Mouse (Mus musculus): ENCODE results near the gene Phrf1. TPM values are rescaled to one million over a fixed set of nuclear protein-coding genes. Genes with fewer than 3 reads are reported as not detected.
"Not testable (repeated sequence)": the region's sequence is repeated elsewhere in the genome, so short reads cannot be mapped to it uniquely, and the experiment has no call there.

Phrf1 gene
- polyA plus RNA-seq, 1 experiment from 2014 or later = 32.6 TPM

GRCm38 (mm10) chr7:141221249-141222125 is 7.1 kb upstream of the Phrf1 start:
- WGBS (ENCODE audit: insufficient replicate concordance) = 9% methylated on average over 44 of the region's 44 CpGs
- Histone ChIP-seq H3K27ac (peak overlapping the region; percentile 89), H3K4me3 (replicated peaks) (peak overlapping the region; percentile 78), H3K27me3 (no peaks in the 10 kb centered on the region), H3K36me3 (peaks cover 31% of the 10 kb centered on the region), H3K4me1 (replicated peaks) (peaks cover 65% of the 10 kb centered on the region), H3K9ac (peak overlapping the region; percentile 95), H3K4me2 (peak overlapping the region; percentile 99), H3K9me3 (replicated peaks) (no peaks in the 10 kb centered on the region; the same call in 1 of the 2 replicates)
- DNase-seq (peak; percentile 100), ATAC-seq (ENCODE audit: low read depth) (peak; percentile 96)

GRCm38 (mm10) chr7:141222126-141222467 is 6.5 kb upstream of the Phrf1 start:
- Histone ChIP-seq H3K36me3 (peaks cover 30% of the 10 kb centered on the region), H3K4me2 (peak overlapping the region; percentile 99), H3K9me3 (replicated peaks) (no peaks in the 10 kb centered on the region; the same call in 1 of the 2 replicates), H3K27ac (peak overlapping the region; percentile 88), H3K9ac (peak overlapping the region; percentile 74), H3K4me1 (replicated peaks) (peaks cover 59% of the 10 kb centered on the region), H3K27me3 (no peaks in the 10 kb centered on the region), H3K4me3 (replicated peaks) (peak overlapping the region; percentile 50)
- WGBS (ENCODE audit: insufficient replicate concordance) = 14% methylated on average over 8 of the region's 8 CpGs
- ATAC-seq (ENCODE audit: low read depth) (no peak), DNase-seq (no peak)

DNA sequence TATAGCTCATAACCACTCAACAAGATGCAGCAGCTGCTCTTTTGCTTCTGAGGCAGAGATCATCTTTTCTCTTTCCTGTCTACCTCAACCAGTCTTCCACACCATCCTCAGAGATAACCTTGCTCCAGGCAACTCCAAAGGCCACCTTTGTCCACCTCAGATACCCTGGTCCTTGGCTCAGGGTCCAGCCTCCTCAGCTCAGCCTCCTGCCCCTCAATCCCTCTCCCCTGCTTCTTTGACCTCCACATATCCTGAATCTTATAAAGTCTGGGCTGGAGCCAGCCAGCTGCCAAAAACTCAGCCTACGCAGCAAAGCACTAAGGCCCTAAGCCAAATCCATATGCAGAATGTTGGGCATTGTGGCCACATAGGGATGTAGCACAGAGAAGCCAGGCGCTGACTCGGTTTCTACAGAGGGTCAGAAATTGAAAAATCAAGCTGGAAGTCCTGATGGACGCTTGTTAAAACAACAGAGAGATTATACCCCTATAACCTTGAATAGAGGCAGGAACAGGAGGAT is 5.8 kb upstream of the Phrf1 start:
- H3K4me2 ChIP-seq = peak overlapping the region; percentile 99
- WGBS (ENCODE audit: insufficient replicate concordance) = 86% methylated on average over 4 of the region's 4 CpGs
- no peaks in the 10 kb centered on the region for H3K27me3 ChIP-seq
- peaks cover 24% of the 10 kb centered on the region for H3K36me3 ChIP-seq
- H3K4me3 ChIP-seq (replicated peaks) = peak overlapping the region; percentile 50
- no peaks in the 10 kb centered on the region; the same call in 1 of the 2 replicates for H3K9me3 ChIP-seq (replicated peaks)
- H3K9ac ChIP-seq = peak overlapping the region; percentile 74
- H3K4me1 ChIP-seq (replicated peaks) = peaks cover 54% of the 10 kb centered on the region
- peak overlapping the region; percentile 88 for H3K27ac ChIP-seq
- ATAC-seq (ENCODE audit: low read depth) (no peak), DNase-seq (no peak)

DNA sequence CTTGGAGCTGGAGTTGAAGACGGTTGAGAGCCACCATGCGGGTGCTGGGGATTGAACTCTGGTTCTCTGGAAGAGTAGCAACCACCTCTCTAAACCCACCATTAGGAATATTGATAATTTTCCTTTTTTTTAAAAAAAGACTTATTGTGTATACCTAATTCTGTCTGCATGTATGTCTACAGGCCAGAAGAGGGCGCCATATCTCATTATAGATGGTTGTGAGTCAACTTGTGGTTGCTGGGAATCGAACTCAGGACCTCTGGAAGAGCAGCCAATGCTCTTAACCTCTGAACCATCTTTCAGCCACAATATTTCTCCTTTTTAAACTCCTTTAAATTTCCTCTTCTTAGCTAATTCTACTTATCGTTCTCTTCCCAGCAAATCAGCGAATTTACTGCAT is 2.0 kb upstream of the Phrf1 start:
- H3K4me1 ChIP-seq (replicated peaks) = peaks cover 41% of the 10 kb centered on the region
- DNase-seq (no peak), ATAC-seq (ENCODE audit: low read depth) (no peak)
- no peaks in the 10 kb centered on the region; the same call in 1 of the 2 replicates for H3K9me3 ChIP-seq (replicated peaks)
- H3K27me3 ChIP-seq = no peaks in the 10 kb centered on the region
- H3K4me2 ChIP-seq = no peak overlapping the region
- H3K4me3 ChIP-seq (replicated peaks) = no peak overlapping the region
- 81% methylated on average over 6 of the region's 6 CpGs for WGBS (ENCODE audit: insufficient replicate concordance)
- no peak overlapping the region for H3K27ac ChIP-seq
- H3K36me3 ChIP-seq = peaks cover 13% of the 10 kb centered on the region
- H3K9ac ChIP-seq = no peak overlapping the region

DNA sequence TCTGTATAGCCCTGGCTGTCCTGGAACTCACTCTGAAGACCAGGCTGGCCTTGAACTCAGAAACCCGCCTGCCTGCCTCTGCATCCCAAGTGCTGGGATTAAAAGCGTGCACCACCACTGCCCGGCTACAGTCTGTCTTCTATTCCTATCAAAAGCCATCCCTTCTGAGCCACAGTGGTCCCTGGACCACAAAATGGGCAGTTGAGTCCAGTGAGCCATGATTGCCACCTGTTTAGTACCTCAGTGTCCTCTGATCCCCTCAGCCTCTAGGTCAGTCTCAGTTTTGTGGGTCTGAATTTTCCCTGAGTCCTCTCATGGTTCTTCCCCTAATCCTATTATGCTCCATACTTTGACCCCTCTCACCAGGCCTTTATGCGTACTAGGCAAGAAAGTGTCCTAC is 788 bp upstream of the Phrf1 start:
- WGBS (ENCODE audit: insufficient replicate concordance) = 77% methylated on average over 4 of the region's 4 CpGs
- H3K9ac ChIP-seq = peak overlapping the region; percentile 54; the same call in 1 of the 2 replicates
- peaks cover 26% of the 10 kb centered on the region for H3K36me3 ChIP-seq
- H3K4me1 ChIP-seq (replicated peaks) = peaks cover 38% of the 10 kb centered on the region
- peak overlapping the region; percentile 31 for H3K4me2 ChIP-seq
- no peaks in the 10 kb centered on the region; the same call in 1 of the 2 replicates for H3K9me3 ChIP-seq (replicated peaks)
- DNase-seq = no peak
- H3K4me3 ChIP-seq (replicated peaks) = 0 out of 2 replicates have a peak overlapping the region, but pooled peaks have one; percentile 97
- H3K27me3 ChIP-seq = no peaks in the 10 kb centered on the region
- H3K27ac ChIP-seq = peak overlapping the region; percentile 67
- ATAC-seq (ENCODE audit: low read depth) = no peak; the same call in 1 of the 2 replicates

DNA sequence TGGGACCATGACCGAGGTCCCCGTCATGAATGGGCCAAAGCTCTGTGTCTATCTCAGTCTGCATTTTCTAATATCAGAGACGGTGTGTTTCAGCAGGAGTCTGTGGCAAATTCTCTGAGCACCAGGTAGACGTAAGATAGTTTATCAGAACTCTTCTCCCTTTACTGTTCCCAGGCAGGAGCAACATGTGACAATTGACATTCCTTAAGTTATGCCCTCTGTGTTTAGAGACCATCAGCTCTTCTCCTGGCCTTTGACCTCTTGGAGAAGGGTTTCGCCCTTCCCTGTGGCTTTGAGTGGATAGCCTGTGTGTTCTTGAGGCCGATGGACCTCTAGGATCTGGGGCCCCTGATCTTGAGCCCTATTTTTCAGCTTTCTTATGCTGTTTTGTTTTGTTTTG is 1.1 kb downstream of the Phrf1 start:
- H3K9me3 ChIP-seq (replicated peaks) = no peaks in the 10 kb centered on the region; the same call in 1 of the 2 replicates
- peak overlapping the region; percentile 99 for H3K9ac ChIP-seq
- 31% methylated on average over 6 of the region's 6 CpGs for whole genome bisulfite sequencing (ENCODE audit: insufficient replicate concordance)
- DNase-seq (no peak), ATAC-seq (ENCODE audit: low read depth) (no peak)
- H3K27ac ChIP-seq = peak overlapping the region; percentile 89
- peaks cover 45% of the 10 kb centered on the region for H3K36me3 ChIP-seq
- H3K27me3 ChIP-seq = no peaks in the 10 kb centered on the region
- H3K4me3 ChIP-seq (replicated peaks) = peak overlapping the region; percentile 97
- H3K4me2 ChIP-seq = peak overlapping the region; percentile 97
- H3K4me1 ChIP-seq (replicated peaks) = peaks cover 32% of the 10 kb centered on the region

- Histone ChIP-seq H3K4me1 (replicated peaks) (peaks cover 32% of the 10 kb centered on the region), H3K4me3 (replicated peaks) (peak overlapping the region; percentile 97), H3K27me3 (no peaks in the 10 kb centered on the region), H3K27ac (peak overlapping the region; percentile 89; the same call in 1 of the 2 replicates), H3K4me2 (peak overlapping the region; percentile 97), H3K9me3 (replicated peaks) (no peaks in the 10 kb centered on the region; the same call in 1 of the 2 replicates), H3K9ac (peak overlapping the region; percentile 99), H3K36me3 (peaks cover 54% of the 10 kb centered on the region)
- WGBS (ENCODE audit: insufficient replicate concordance) = 92% methylated on average over 4 of the region's 4 CpGs
- ATAC-seq (ENCODE audit: low read depth) (no peak), DNase-seq (no peak)
Measured at GRCm38 (mm10) chr7:141230570-141230969, 2.0 kb downstream of the Phrf1 start.

DNA sequence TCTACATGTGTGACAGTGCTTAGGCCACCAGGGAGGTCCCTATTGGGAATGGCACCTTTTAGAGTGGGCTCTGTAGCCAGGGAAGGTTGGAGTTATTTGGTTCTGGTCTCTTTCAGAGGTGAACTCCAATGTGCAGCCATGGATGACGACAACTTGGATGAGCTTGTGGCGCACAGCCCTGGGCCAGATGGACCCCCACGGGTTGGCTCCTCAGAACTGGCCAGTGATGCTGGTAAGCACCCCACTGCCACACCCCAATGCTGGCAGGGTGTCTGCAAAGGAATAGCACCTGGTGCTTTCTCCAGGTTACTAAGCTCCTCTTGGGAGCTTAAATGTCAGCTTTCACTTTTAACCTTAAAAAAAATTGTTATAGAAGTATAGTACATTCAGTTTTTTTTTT is 2.5 kb downstream of the Phrf1 start:
- Histone ChIP-seq H3K4me2 (peak overlapping the region; percentile 97; the same call in 1 of the 2 replicates), H3K36me3 (peaks cover 59% of the 10 kb centered on the region), H3K27ac (no peak overlapping the region; the same call in 1 of the 2 replicates), H3K4me1 (replicated peaks) (peaks cover 32% of the 10 kb centered on the region), H3K9ac (peak overlapping the region; percentile 99; the same call in 1 of the 2 replicates), H3K27me3 (no peaks in the 10 kb centered on the region), H3K9me3 (replicated peaks) (no peaks in the 10 kb centered on the region; the same call in 1 of the 2 replicates), H3K4me3 (replicated peaks) (peak overlapping the region; percentile 97; the same call in 1 of the 2 replicates)
- no peak for DNase-seq
- 82% methylated on average over 3 of the region's 3 CpGs for WGBS (ENCODE audit: insufficient replicate concordance)
- ATAC-seq (ENCODE audit: low read depth) = no peak

DNA sequence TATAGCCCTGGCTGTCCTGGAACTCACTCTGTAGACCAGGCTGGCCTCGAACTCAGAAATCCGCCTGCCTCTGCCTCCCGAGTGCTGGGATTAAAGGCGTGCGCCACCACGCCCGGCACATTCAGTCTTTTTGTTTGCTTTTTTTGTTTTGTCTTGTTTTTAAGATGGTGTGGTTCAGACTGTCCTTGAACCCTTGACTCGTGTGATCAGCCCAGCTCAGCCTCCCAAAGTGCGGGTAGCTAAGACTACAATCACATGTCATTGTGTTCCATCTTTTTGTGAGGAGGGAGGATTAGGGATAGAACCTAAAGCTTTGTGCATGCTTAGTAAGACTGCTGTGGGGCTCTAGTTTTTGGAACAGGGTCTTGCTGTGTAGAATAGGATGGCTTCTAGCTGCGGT is 3.0 kb downstream of the Phrf1 start:
- H3K36me3 ChIP-seq = peaks cover 62% of the 10 kb centered on the region
- no peak overlapping the region for H3K27ac ChIP-seq
- H3K4me1 ChIP-seq (replicated peaks) = peaks cover 32% of the 10 kb centered on the region
- H3K9me3 ChIP-seq (replicated peaks) = no peaks in the 10 kb centered on the region; the same call in 1 of the 2 replicates
- ATAC-seq (ENCODE audit: low read depth) (no peak), DNase-seq (no peak)
- no peak overlapping the region for H3K9ac ChIP-seq
- 83% methylated on average over 10 of the region's 10 CpGs for WGBS (ENCODE audit: insufficient replicate concordance)
- H3K4me3 ChIP-seq (replicated peaks) = no peak overlapping the region
- H3K4me2 ChIP-seq = no peak overlapping the region
- H3K27me3 ChIP-seq = no peaks in the 10 kb centered on the region

GRCm38 (mm10) chr7:141250486-141250885 is 21.9 kb downstream of the Phrf1 start:
- not testable (repeated sequence) for H3K4me3 ChIP-seq (replicated peaks); H3K27ac ChIP-seq; H3K4me2 ChIP-seq; H3K4me1 ChIP-seq (replicated peaks); H3K9ac ChIP-seq; H3K9me3 ChIP-seq (replicated peaks); H3K27me3 ChIP-seq; DNase-seq; ATAC-seq (ENCODE audit: low read depth)
- H3K36me3 ChIP-seq = peaks cover 97% of the 10 kb centered on the region
- WGBS (ENCODE audit: insufficient replicate concordance) = 85% methylated on average over 4 of the region's 4 CpGs

DNA sequence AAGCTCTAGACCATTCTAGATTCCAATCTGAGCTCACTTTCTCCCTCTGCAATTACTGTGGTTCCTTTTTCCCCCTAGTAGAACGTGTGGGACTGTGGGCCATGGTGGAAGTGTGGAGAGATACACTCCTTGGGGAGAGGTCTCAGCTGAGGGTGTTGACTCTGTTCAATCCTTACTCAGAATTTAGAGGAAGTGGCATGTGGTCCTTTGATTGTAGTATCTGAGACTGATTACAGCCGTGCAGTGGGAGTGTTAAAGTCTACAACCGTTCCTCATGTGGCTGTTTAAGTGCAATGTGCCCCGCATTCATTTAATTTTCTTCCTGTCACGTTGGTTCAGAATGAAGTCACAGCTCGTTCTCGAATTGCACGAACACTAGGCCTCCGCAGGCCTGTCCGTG is 27.6 kb downstream of the Phrf1 start:
- H3K4me3 ChIP-seq (replicated peaks) = no peak overlapping the region

More for the DNA sequence above, 27.6 kb downstream of the Phrf1 start:
- H3K9ac ChIP-seq = no peak overlapping the region
- no peak overlapping the region for H3K4me2 ChIP-seq
- peaks cover 96% of the 10 kb centered on the region for H3K36me3 ChIP-seq
- ATAC-seq (ENCODE audit: low read depth) (no peak), DNase-seq (no peak)
- H3K27me3 ChIP-seq = no peaks in the 10 kb centered on the region
- no peaks in the 10 kb centered on the region for H3K9me3 ChIP-seq (replicated peaks)
- WGBS (ENCODE audit: insufficient replicate concordance) = 81% methylated on average over 10 of the region's 10 CpGs
- H3K27ac ChIP-seq = no peak overlapping the region
- 0 out of 2 replicates have a peak, but pooled peaks cover 2% of the 10 kb centered on the region for H3K4me1 ChIP-seq (replicated peaks)
